8 mouse cellular contexts compared by ENCODE assay signal in genomic region chr6:114901321-114901824, GRCm38 (mm10).
DNase-seq lines count a peak whose midpoint lies in the region; ATAC-seq lines count a peak whose summit lies in the region.

No protein-coding gene starts in this region.

- peaks cover 96% of the 10 kb centered on the region for H3K4me1 ChIP-seq in heart, embryonic 13.5 days
- peaks cover 74% of the 10 kb centered on the region for H3K4me1 ChIP-seq in embryonic facial prominence, embryonic 12.5 days

- peak overlapping the region; percentile 32 for H3K4me3 ChIP-seq in heart, embryonic 13.5 days
- H3K4me3 ChIP-seq in embryonic facial prominence, embryonic 12.5 days: no peak overlapping the region

- peaks cover 35% of the 10 kb centered on the region for H3K36me3 ChIP-seq in heart, embryonic 13.5 days
- H3K36me3 ChIP-seq in embryonic facial prominence, embryonic 12.5 days: peaks cover 13% of the 10 kb centered on the region

- H3K27ac ChIP-seq in heart, embryonic 13.5 days (replicated peaks): peak overlapping the region; percentile 81
- peak overlapping the region; percentile 86 for H3K27ac ChIP-seq in embryonic facial prominence, embryonic 12.5 days

- peak overlapping the region; percentile 61 for H3K4me2 ChIP-seq in heart, embryonic 13.5 days
- H3K4me2 ChIP-seq in embryonic facial prominence, embryonic 12.5 days (replicated peaks): peak overlapping the region; percentile 42

- intact Hi-C loops in heart, postnatal 36 days (cut with DNase I): no loop called here

- H3K9ac ChIP-seq in heart, embryonic 13.5 days: peak overlapping the region; percentile 62
- no peak overlapping the region for H3K9ac ChIP-seq in embryonic facial prominence, embryonic 12.5 days

- H3K27me3 ChIP-seq in heart, embryonic 13.5 days (replicated peaks): no peaks in the 10 kb centered on the region
- no peaks in the 10 kb centered on the region for H3K27me3 ChIP-seq in embryonic facial prominence, embryonic 12.5 days

- H3K9me3 ChIP-seq in heart, embryonic 13.5 days: no peaks in the 10 kb centered on the region
- H3K9me3 ChIP-seq in embryonic facial prominence, embryonic 12.5 days: no peaks in the 10 kb centered on the region

- peak; percentile 56 for ATAC-seq in heart, embryonic 13.5 days (ENCODE audit: extremely low read depth, insufficient number of reproducible peaks, low FRiP score, low TSS enrichment)
- ATAC-seq in embryonic facial prominence, embryonic 12.5 days (ENCODE audit: insufficient number of reproducible peaks, insufficient read depth, low FRiP score, low TSS enrichment): peak; percentile 31

- DNase-seq in heart, postnatal 36 days: no peak
- DNase-seq in hindlimb bud, embryonic 11.5 days (ENCODE audit: extremely low spot score, low read depth, low spot score): peak; percentile 81
- DNase-seq in lung, postnatal 10 days: peak; percentile 73
- no peak for DNase-seq in adipocyte (ENCODE audit: low spot score)
- no peak for DNase-seq in frontal cortex, postnatal 10 days (ENCODE audit: low spot score in 2 of 2)
- no peak for DNase-seq in layer of hippocampus, postnatal 36 days

- 3% methylated on average over 12 of the region's 12 CpGs for WGBS in heart, embryonic 13.5 days
- 4% methylated on average over 12 of the region's 12 CpGs for WGBS in embryonic facial prominence, embryonic 12.5 days

Comparison
In these comparisons a context has a peak if more than half of its experiments do, and no peak if none do; other contexts are left out.
1. DNase-seq: peak in hindlimb bud, embryonic 11.5 days (single experiment) and lung, postnatal 10 days (single experiment); none in heart, postnatal 36 days (0 of 2), adipocyte (single experiment), frontal cortex, postnatal 10 days (0 of 2) and layer of hippocampus, postnatal 36 days (0 of 2).